Mouse (Mus musculus) embryonic facial prominence, embryonic 14.5 days (tissue): Measurements from ENCODE around the gene Degs1. TPM values are rescaled to one million over a fixed set of nuclear protein-coding genes. Genes with fewer than 3 reads are reported as not detected.

ENCODE experiments used
- ATAC-seq: fragments of 200-750 bp; cut with Nextera tagmentation; 2 replicates; pipeline ENCODE4 v1.8.0; 2017; ENCODE audit warnings: low read depth, moderate number of reproducible peaks, moderate TSS enrichment
- DNase-seq: peaks from one replicate; pipeline ENCODE4 v3.0.0-alpha.2; 2015; ENCODE audit warnings: low spot score
- H3K27ac ChIP-seq: fragments of 300-500 bp; sonication (generic); replicated peaks from 2 replicates; pipeline ENCODE4 v1.5.1; 2014; ENCODE audit warnings: low read depth, mild to moderate bottlenecking, low read length, moderate library complexity
- H3K27me3 ChIP-seq: fragments of 300-500 bp; sonication (generic); replicated peaks from 2 replicates; pipeline ENCODE4 v1.6.1; 2014; ENCODE audit warnings: low read length; ENCODE audit not compliant: control insufficient read depth, insufficient read depth
- H3K36me3 ChIP-seq: fragments of 300-500 bp; sonication (generic); 2 replicates; pipeline ENCODE4 v1.6.1; 2014; ENCODE audit warnings: low read length, mixed read lengths; ENCODE audit not compliant: control insufficient read depth, insufficient read depth
- H3K4me1 ChIP-seq: fragments of 300-500 bp; sonication (generic); 2 replicates; pipeline ENCODE4 v1.6.1; 2014; ENCODE audit warnings: antibody characterized with exemption, low read length; ENCODE audit not compliant: control insufficient read depth, insufficient read depth
- H3K4me2 ChIP-seq: fragments of 300-500 bp; sonication (generic); 2 replicates; pipeline ENCODE4 v1.6.1; 2014; ENCODE audit warnings: low read depth, mild to moderate bottlenecking, low read length, moderate library complexity, mixed read lengths
- H3K4me3 ChIP-seq: fragments of 300-500 bp; sonication (generic); 2 replicates; pipeline ENCODE4 v1.5.1; 2014; ENCODE audit warnings: low read depth, mild to moderate bottlenecking, low read length
- H3K9ac ChIP-seq: fragments of 300-500 bp; sonication (generic); 2 replicates; pipeline ENCODE4 v1.6.1; 2014; ENCODE audit warnings: low read depth, mild to moderate bottlenecking, low read length, moderate library complexity, mixed read lengths
- H3K9me3 ChIP-seq: fragments of 300-500 bp; sonication (generic); 2 replicates; pipeline ENCODE4 v1.6.1; 2016; ENCODE audit warnings: low read length; ENCODE audit not compliant: control insufficient read depth
- WGBS: fragments of 180-500 bp; shearing (Covaris S2); extraction: QIAGEN DNeasy Blood & Tissue Kit; methylation state at CpG from one replicate; pipeline ENCODE4 v1.1.7; 2014; 5-methylcytosine and 5-hydroxymethylcytosine counted together
- polyA plus RNA-seq: library from polyadenylated mRNA; unstranded; fragments of >200 nt; fragmentation: Nextera tagmentation; extraction: Ambion mirVana; gene quantifications from 2 replicates; pipeline ENCODE4 v1.2.1, GENCODE M21; 2014

Gene Degs1
- polyA plus RNA-seq, 1 experiment from 2014 or later, result 149 TPM

GRCm38 (mm10) chr1:182289781-182290180 lies 7.2 kb upstream of the Degs1 start:
- no peak overlapping the region for H3K4me2 ChIP-seq
- H3K27ac ChIP-seq, result no peak overlapping the region
- DNase-seq (peak; percentile 45), ATAC-seq (no peak)
- H3K9me3 ChIP-seq, result 0 out of 2 replicates have a peak, but pooled peaks cover 4% of the 10 kb centered on the region
- H3K36me3 ChIP-seq, result no peaks in the 10 kb centered on the region
- H3K9ac ChIP-seq, result no peak overlapping the region
- H3K4me3 ChIP-seq, result no peak overlapping the region
- no peaks in the 10 kb centered on the region for H3K27me3 ChIP-seq
- 55% methylated on average over 2 of the region's 2 CpGs for WGBS
- no peaks in the 10 kb centered on the region for H3K4me1 ChIP-seq

- no peak overlapping the region for H3K4me2 ChIP-seq
- H3K27me3 ChIP-seq, result no peaks in the 10 kb centered on the region
- H3K27ac ChIP-seq, result no peak overlapping the region
- ATAC-seq, result no peak
- H3K4me3 ChIP-seq, result no peak overlapping the region
- no peaks in the 10 kb centered on the region for H3K9me3 ChIP-seq
- H3K4me1 ChIP-seq, result no peaks in the 10 kb centered on the region
- no peak for DNase-seq
- 48% methylated on average over 2 of the region's 2 CpGs for WGBS
- no peak overlapping the region for H3K9ac ChIP-seq
- H3K36me3 ChIP-seq, result no peaks in the 10 kb centered on the region
Measured at GRCm38 (mm10) chr1:182288601-182289000, 6.0 kb upstream of the Degs1 start.

- 57% methylated on average over 7 of the region's 7 CpGs for WGBS
- Histone ChIP-seq H3K9ac (no peak overlapping the region), H3K4me3 (no peak overlapping the region), H3K27me3 (no peaks in the 10 kb centered on the region), H3K4me1 (peaks cover 5% of the 10 kb centered on the region), H3K9me3 (no peaks in the 10 kb centered on the region), H3K4me2 (no peak overlapping the region), H3K36me3 (no peaks in the 10 kb centered on the region), H3K27ac (no peak overlapping the region)
- no peak for ATAC-seq
- no peak for DNase-seq
Measured at GRCm38 (mm10) chr1:182287781-182288180, 5.2 kb upstream of the Degs1 start.

- peaks cover 21% of the 10 kb centered on the region for H3K4me1 ChIP-seq
- no peaks in the 10 kb centered on the region for H3K27me3 ChIP-seq
- no peaks in the 10 kb centered on the region for H3K9me3 ChIP-seq
- no peak overlapping the region for H3K9ac ChIP-seq
- no peak overlapping the region for H3K4me2 ChIP-seq
- no peaks in the 10 kb centered on the region for H3K36me3 ChIP-seq
- 86% methylated on average over 2 of the region's 2 CpGs for WGBS
- no peak overlapping the region for H3K27ac ChIP-seq
- no peak overlapping the region for H3K4me3 ChIP-seq
- DNase-seq, result no peak
- no peak for ATAC-seq
Measured at GRCm38 (mm10) chr1:182284795-182285194, 2.2 kb upstream of the Degs1 start.

- 31% methylated on average over 7 of the region's 7 CpGs for WGBS
- Histone ChIP-seq H3K27ac (0 out of 2 replicates have a peak overlapping the region, but pooled peaks have one; percentile 92), H3K4me2 (peak overlapping the region; percentile 79), H3K36me3 (peaks cover 12% of the 10 kb centered on the region), H3K9ac (peak overlapping the region; percentile 54), H3K4me3 (peak overlapping the region; percentile 80), H3K4me1 (peaks cover 21% of the 10 kb centered on the region), H3K9me3 (no peaks in the 10 kb centered on the region), H3K27me3 (no peaks in the 10 kb centered on the region)
- DNase-seq (peak; percentile 52), ATAC-seq (no peak)
Measured at GRCm38 (mm10) chr1:182283231-182283630, 627 bp upstream of the Degs1 start.

- Histone ChIP-seq H3K9ac (peak overlapping the region; percentile 95; the same call in 1 of the 2 replicates), H3K4me2 (peak overlapping the region; percentile 79), H3K9me3 (no peaks in the 10 kb centered on the region), H3K4me3 (peak overlapping the region; percentile 80), H3K4me1 (peaks cover 21% of the 10 kb centered on the region), H3K36me3 (peaks cover 31% of the 10 kb centered on the region), H3K27ac (no peak overlapping the region), H3K27me3 (no peaks in the 10 kb centered on the region)
- DNase-seq (peak; percentile 26), ATAC-seq (no peak)
- WGBS, result 16% methylated on average over 9 of the region's 9 CpGs
Measured at GRCm38 (mm10) chr1:182281251-182281711, 1.3 kb downstream of the Degs1 start.

GRCm38 (mm10) chr1:182280577-182280976 lies 2.0 kb downstream of the Degs1 start:
- H3K4me2 ChIP-seq, result peak overlapping the region; percentile 79
- H3K9ac ChIP-seq, result peak overlapping the region; percentile 95; the same call in 1 of the 2 replicates
- H3K36me3 ChIP-seq, result peaks cover 37% of the 10 kb centered on the region
- peak overlapping the region; percentile 80 for H3K4me3 ChIP-seq
- peaks cover 21% of the 10 kb centered on the region for H3K4me1 ChIP-seq
- 0 out of 2 replicates have a peak overlapping the region, but pooled peaks have one; percentile 4 for H3K27ac ChIP-seq
- no peaks in the 10 kb centered on the region for H3K9me3 ChIP-seq
- DNase-seq (no peak), ATAC-seq (no peak)
- 35% methylated on average over 11 of the region's 11 CpGs for WGBS
- no peaks in the 10 kb centered on the region for H3K27me3 ChIP-seq

- ATAC-seq (no peak), DNase-seq (peak; percentile 24)
- no peaks in the 10 kb centered on the region for H3K27me3 ChIP-seq
- H3K27ac ChIP-seq, result no peak overlapping the region
- H3K4me2 ChIP-seq, result peak overlapping the region; percentile 79
- H3K9ac ChIP-seq, result no peak overlapping the region
- 68% methylated on average over 6 of the region's 6 CpGs for WGBS
- H3K9me3 ChIP-seq, result no peaks in the 10 kb centered on the region
- peaks cover 21% of the 10 kb centered on the region for H3K4me1 ChIP-seq
- 0 out of 2 replicates have a peak overlapping the region, but pooled peaks have one; percentile 80 for H3K4me3 ChIP-seq
- H3K36me3 ChIP-seq, result peaks cover 42% of the 10 kb centered on the region
Measured at GRCm38 (mm10) chr1:182280046-182280445, 2.6 kb downstream of the Degs1 start.

- WGBS, result 82% methylated on average over 4 of the region's 4 CpGs
- H3K36me3 ChIP-seq, result peaks cover 48% of the 10 kb centered on the region
- H3K27ac ChIP-seq, result no peak overlapping the region
- H3K27me3 ChIP-seq, result no peaks in the 10 kb centered on the region
- DNase-seq, result peak; percentile 14
- H3K4me1 ChIP-seq, result peaks cover 21% of the 10 kb centered on the region
- ATAC-seq, result no peak
- no peak overlapping the region for H3K9ac ChIP-seq
- no peak overlapping the region for H3K4me2 ChIP-seq
- no peak overlapping the region for H3K4me3 ChIP-seq
- H3K9me3 ChIP-seq, result no peaks in the 10 kb centered on the region
Measured at GRCm38 (mm10) chr1:182279436-182279835, 3.2 kb downstream of the Degs1 start.
